9 mouse cellular contexts compared by ENCODE assay signal in the genomic region with DNA sequence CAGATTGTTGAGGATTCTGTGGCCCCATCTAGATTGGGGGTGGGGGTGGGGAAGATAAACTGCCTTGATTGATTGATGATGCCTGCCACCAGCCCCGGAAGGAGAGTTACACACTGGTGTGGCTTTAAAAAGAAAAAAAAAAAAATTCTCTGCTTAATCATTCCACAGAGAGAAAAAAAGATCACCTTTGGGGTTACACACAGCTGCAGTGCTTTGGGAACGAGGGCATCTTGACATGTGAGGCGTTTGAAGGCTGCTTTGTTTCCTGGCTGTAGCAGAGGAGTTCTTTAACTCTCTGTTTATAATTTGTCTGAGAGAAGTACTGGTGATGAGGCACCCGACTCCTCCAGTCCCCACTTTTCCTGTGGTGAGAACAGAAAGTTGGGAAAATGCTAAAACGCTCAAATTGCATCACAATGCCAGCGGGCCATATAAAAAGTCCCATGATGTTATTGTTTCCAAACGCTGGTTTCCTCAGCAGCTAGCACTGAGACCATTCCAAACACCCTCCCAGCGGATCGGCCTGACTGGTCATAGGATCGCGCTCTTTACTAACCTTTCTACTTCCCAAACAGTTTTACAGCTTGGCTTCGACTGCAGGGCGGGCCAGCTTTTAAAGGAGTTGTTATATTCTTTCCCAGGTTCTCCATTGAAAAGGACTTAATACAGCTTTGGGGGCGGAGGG.
A peak's percentile ranks its signal among the peaks of the same experiment; 100 is the strongest.
DNase-seq lines count a peak whose midpoint lies in the region; ATAC-seq lines count a peak whose summit lies in the region.
"Had no signal": no experiment of that assay in that cellular context is flagged by ENCODE, and none has a peak within 500 bp of the region (broad histone marks: within the 10 kb centered on the region; RNA-seq: fewer than 3 reads in every experiment).

No protein-coding gene starts in this region.

- H3K9me3 ChIP-seq in heart, embryonic 11.5 days (replicated peaks; ENCODE audit: control insufficient read depth, low read length) = no peaks in the 10 kb centered on the region
- H3K9me3 ChIP-seq in intestine, embryonic 15.5 days = no peaks in the 10 kb centered on the region
- H3K9me3 ChIP-seq: embryonic facial prominence, embryonic 15.5 days had no signal

- peak overlapping the region; percentile 35 for H3K4me2 ChIP-seq in heart, embryonic 11.5 days
- peak overlapping the region; percentile 38; the same call in 1 of the 2 replicates for H3K4me2 ChIP-seq in intestine, embryonic 15.5 days (replicated peaks)
- H3K4me2 ChIP-seq: embryonic facial prominence, embryonic 15.5 days had no signal

- H3K27me3 ChIP-seq in heart, embryonic 11.5 days (ENCODE audit: control insufficient read depth, insufficient read depth, low read length) = no peaks in the 10 kb centered on the region
- no peaks in the 10 kb centered on the region for H3K27me3 ChIP-seq in intestine, embryonic 15.5 days (replicated peaks)
- H3K27me3 ChIP-seq: embryonic facial prominence, embryonic 15.5 days had no signal

- no peak overlapping the region for H3K9ac ChIP-seq in heart, embryonic 11.5 days (ENCODE audit: low read depth, low read length)
- H3K9ac ChIP-seq in intestine, embryonic 15.5 days = no peak overlapping the region
- H3K9ac ChIP-seq: embryonic facial prominence, embryonic 15.5 days had no signal

- no peak overlapping the region for H3K27ac ChIP-seq in heart, embryonic 11.5 days (ENCODE audit: low read depth, low read length)
- H3K27ac ChIP-seq in intestine, embryonic 15.5 days = no peak overlapping the region
- H3K27ac ChIP-seq: embryonic facial prominence, embryonic 15.5 days had no signal

- H3K4me1 ChIP-seq in heart, embryonic 11.5 days (ENCODE audit: control insufficient read depth, insufficient read depth, low read length) = peaks cover 6% of the 10 kb centered on the region; the same call in 1 of the 2 replicates
- no peaks in the 10 kb centered on the region for H3K4me1 ChIP-seq in intestine, embryonic 15.5 days (replicated peaks)
- H3K4me1 ChIP-seq: embryonic facial prominence, embryonic 15.5 days had no signal

- no peaks in the 10 kb centered on the region for H3K36me3 ChIP-seq in heart, embryonic 11.5 days (ENCODE audit: control insufficient read depth, insufficient read depth, low read length)
- H3K36me3 ChIP-seq in intestine, embryonic 15.5 days = no peaks in the 10 kb centered on the region
- H3K36me3 ChIP-seq: embryonic facial prominence, embryonic 15.5 days had no signal

- 39% methylated on average over 14 of the region's 14 CpGs for WGBS in heart, embryonic 11.5 days (ENCODE audit: insufficient replicate concordance)
- 19% methylated on average over 14 of the region's 14 CpGs for whole genome bisulfite sequencing in intestine, embryonic 15.5 days

- DNase-seq in heart, postnatal 14 days = no peak
- DNase-seq in MN1 (ENCODE audit: low spot score) = peak; percentile 18
- peak; percentile 29 for DNase-seq in lung, postnatal 14 days
- DNase-seq in left cerebral cortex, adult 8-10 months (ENCODE audit: low spot score in 2 of 2) = no peak
- DNase-seq in cerebellum, adult 11 months = no peak
- no peak for DNase-seq in spleen, postnatal 14 days (ENCODE audit: low spot score in 2 of 2)

- H3K4me3 ChIP-seq in heart, embryonic 11.5 days (ENCODE audit: low read depth, low read length) = no peak overlapping the region
- H3K4me3 ChIP-seq in intestine, embryonic 15.5 days (replicated peaks) = no peak overlapping the region
- H3K4me3 ChIP-seq: embryonic facial prominence, embryonic 15.5 days had no signal

- ATAC-seq in heart, embryonic 11.5 days (replicated peaks; ENCODE audit: insufficient number of reproducible peaks, low FRiP score, low TSS enrichment) = no peak
- no peak for ATAC-seq in intestine, embryonic 15.5 days

- intact Hi-C loops in heart, postnatal 14 days (cut with DNase I) = loop anchor here (5.0 kb wide), 1 partner anchor 46 kb away; no protein-coding TSS in a partner anchor

Comparison
In these comparisons a context has a peak if more than half of its experiments do, and no peak if none do; other contexts are left out.
1. DNase-seq: peak in MN1 (single experiment) and lung, postnatal 14 days (single experiment); none in heart, postnatal 14 days (0 of 2), left cerebral cortex, adult 8-10 months (0 of 2), cerebellum, adult 11 months (single experiment) and spleen, postnatal 14 days (0 of 2).